Mouse (Mus musculus): ENCODE data around the gene Mfrp. TPM values are rescaled to one million over a fixed set of nuclear protein-coding genes. Genes with fewer than 3 reads are reported as not detected.

Gene Mfrp
- total RNA-seq, 2 experiments from 2014 or later: not detected

DNA sequence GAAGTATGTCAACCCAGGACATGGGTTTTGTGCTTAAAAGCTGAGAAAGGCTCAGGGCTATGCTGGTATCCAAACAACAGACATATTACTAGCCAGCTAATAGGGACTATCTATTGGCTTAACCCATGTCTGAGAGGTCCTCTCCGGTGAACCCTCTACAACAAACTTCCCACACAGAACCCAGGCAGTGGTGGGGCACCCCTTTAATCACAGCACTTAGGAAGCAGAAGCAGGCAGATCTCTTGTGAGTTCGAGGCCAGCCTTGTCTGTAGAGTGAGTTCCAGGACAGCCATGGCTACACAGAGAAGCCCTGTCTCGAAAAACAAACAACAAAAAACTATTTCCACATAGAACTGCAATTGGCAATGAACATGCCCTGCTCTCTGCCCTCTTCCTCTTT is 25.2 kb downstream of the Mfrp start:
- intact Hi-C loops (cut with DNase I): loop anchor here (5.0 kb wide), 1 partner anchor 261 kb away; no protein-coding TSS in a partner anchor
- DNase-seq: no peak

DNA sequence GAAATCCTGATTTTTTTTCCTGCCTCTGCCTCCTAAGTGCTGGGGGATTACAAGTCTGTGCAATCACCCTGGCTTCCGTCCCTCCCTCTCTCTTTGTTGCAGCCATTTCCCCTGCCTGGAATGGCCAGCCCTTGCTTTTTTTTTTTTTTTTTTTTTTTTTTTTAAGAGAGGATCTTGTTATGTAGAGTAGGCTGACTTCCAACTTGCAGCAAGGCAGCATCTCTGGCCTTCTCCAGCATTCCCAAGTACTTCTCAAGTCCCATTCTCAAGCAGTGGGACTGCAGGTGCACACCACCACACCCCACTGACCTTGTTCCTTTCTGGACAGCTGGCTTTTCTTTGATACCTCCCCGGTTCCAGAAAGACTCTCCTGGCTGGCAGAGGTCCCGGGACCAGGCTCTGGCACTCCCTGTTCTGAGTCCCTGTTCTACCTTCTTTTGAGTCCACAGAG is 25.8 kb downstream of the Mfrp start:
- intact Hi-C loops (cut with DNase I): loop anchor here (5.0 kb wide), 1 partner anchor 260 kb away; no protein-coding TSS in a partner anchor

DNA sequence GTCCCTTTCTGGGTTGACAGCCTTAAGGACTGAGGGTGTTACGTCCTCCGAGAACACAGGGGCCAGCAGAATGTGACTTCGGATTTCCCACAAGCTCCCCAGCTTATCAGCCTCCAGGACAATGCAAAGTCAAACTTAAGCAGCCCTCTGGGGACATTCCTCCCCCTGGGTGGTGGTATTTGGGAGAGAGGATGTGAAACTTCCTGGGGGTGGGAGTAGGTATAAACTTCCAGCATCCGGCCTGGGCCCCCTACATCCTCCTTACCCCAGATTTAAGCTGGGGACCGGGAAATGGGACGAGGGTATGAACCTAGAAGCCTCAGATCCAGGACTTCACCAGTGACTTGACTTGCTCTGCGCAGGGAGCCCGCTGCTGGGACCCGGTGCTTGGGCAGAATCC is 28.1 kb downstream of the Mfrp start:
- intact Hi-C loops (cut with DNase I): loop anchor here (5.0 to 10.0 kb wide), 3 partner anchors 43 to 258 kb away; partner anchors contain the start of gene Cbl
- no peak for DNase-seq

More for the DNA sequence above, 25.8 kb downstream of the Mfrp start:
- DNase-seq: peak in 1 of 2 experiments; percentile 23

DNA sequence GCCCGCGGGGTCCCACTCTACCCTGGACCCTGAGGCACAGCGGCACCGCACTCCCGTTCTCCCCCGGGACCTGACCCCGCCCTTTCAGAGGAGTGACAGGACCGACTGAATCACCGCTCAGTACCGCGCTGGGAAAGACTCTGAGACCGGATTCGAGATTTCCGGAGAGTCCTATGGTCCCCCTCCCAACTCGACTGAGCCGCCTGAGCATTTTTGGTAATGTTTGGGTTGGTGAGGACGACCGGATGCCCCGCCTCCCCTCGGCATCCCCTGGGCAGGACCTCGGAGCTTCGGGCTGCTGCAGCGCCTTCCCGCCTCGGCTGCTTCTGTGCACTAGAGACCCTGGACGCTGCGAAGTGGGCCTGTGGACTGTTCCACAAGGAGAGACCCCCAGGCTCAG is 28.5 kb downstream of the Mfrp start:
- intact Hi-C loops (cut with DNase I): loop anchor here (5.0 to 10.0 kb wide), 2 partner anchors 42 to 105 kb away; partner anchors contain the start of gene Cbl
- DNase-seq: peak; percentile 62 to 68

DNA sequence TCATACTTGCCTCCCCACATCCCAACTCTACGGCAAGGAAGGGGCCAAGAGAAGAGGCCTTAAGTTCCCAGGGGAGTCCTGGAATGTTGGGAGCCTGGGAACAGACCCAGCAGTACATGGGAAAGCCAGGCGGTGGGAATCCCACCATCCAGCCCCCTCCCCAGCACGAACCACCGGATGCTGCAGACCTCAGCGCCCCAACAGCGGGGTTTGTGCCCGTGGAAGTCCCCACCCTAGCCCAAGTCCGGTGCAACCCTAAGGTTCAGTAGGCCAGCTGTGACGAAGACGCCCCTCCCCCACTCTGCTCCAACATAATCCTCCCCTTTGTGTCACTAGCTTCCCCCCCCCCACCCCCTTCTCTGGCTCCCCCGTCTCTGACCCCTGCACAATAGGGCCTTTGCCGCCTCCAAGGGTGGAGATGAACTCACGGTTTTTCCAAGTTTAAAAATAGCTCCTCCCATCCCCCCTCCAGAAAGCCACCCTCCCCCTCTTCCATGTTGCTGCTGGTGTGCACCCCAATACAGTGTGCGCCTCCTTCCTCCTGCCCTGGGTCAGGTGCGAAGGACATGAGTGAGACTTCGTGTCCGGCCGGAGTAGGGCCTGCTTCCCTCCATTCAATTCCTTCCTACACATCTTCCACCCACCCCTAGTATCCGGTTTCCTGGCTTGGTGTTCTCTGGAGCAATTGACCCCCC is 29.2 kb downstream of the Mfrp start:
- peak; percentile 17 to 26 for DNase-seq
- intact Hi-C loops (cut with DNase I): loop anchor here (5.0 to 10.0 kb wide), 2 partner anchors 42 to 104 kb away; partner anchors contain the start of gene Cbl

DNA sequence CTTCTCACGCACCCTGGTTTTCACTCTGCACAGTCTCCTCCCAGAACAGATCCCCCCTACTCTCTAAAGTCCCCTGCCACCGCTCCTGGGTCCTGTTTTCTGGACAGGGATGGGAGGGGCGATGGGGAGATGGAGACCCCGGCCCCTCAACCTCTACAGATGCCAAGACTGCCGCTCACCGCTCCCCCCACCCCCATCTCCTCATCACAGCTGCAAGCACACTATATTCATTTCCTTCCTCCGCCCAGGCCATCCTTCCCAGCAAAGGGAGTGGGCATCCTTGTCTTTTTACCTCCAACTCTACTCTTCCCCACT is 29.7 kb downstream of the Mfrp start:
- intact Hi-C loops (cut with DNase I): loop anchor here (5.0 to 10.0 kb wide), 2 partner anchors 41 to 104 kb away; partner anchors contain the start of gene Cbl
- DNase-seq: no peak

DNA sequence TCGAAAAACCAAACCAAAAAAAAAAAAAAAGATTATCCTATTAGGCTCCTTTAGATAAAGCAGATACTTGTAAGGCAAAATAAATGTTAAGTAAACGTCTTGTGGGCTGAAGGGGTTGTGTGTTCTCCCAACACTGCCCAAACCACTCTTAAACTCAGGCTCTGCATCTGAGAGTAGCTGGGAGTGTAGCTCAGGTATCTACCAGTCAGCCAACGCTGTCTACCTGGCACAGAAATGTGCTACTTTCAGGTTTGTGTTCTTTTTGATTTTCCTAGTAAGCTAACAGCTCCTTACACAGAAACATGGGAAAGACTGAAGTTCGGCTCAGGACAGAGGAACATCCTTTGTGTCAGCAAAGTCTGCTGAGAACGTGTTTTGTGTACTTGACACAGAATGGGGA is 30.7 kb downstream of the Mfrp start:
- intact Hi-C loops (cut with DNase I): loop anchor here (5.0 to 10.0 kb wide), 2 partner anchors 40 to 103 kb away; partner anchors contain the start of gene Cbl
- DNase-seq: no peak

DNA sequence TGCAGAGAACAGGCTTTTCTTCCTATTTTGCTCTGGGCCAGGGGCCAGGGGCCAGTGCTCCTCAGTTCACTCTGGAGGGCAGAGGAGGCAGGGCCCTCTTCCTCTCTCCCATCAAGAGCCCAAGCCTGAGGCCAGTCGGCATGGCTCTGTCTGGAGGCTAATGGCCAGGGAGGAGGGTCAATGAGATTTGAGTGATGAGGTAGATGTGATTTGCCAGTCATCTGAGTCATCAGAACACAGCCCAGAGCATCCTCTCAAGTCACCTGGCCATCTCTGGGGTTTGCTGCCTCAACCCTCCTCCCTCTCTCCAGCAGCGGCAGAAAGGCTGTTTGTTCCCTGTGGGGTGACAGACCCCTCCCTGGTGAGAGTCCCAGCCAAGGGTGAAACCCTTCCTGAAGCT is 31.8 kb downstream of the Mfrp start:
- DNase-seq: no peak
- intact Hi-C loops (cut with DNase I): loop anchor here (5.0 to 10.0 kb wide), 2 partner anchors 39 to 102 kb away; partner anchors contain the start of gene Cbl

DNA sequence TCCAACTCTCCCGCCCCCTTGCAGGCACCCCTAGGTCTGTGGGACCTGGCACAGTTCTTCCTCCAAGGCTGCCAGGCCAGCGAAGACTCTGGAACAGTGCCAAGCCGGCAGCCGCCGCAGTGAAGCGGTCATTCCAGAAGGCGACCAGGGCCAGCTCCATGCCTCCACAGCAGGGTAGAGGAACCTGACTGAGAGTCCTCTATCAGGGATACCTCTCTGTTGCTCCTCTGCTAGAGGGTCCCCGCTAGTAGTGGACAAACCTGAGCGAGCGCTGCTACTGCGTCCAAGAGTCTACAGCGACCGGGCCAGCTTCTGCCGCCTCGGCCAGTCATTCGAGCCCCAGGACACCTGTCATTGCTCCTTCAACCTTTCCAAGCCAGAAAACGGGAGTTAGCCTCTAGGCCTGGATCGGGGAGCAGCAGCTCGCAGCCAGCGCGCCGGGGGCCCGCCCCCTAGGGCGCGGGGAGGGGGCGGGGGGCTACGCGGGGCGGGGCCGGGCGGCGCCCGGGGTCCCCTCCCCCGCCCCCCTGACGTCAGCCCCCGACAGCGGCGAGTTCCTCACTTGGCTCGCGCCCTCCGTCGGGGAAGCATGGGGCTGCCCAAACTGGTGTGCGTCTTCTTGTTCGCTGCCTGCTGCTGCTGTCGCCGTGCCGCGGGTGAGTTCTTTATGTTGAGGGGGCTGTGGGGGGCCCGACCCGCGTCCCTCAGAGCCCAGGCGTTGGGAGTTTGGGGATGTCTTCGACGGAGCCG is 32.7 kb downstream of the Mfrp start, which contains the start of gene Mcam:
Gene Mcam (plus strand): TSS at position 369 of the 750 bp plus-strand sequence.
- DNase-seq: peak; percentile 57 to 64
- intact Hi-C loops (cut with DNase I): loop anchor here (5.0 to 10.0 kb wide), 2 partner anchors 38 to 101 kb away; partner anchors contain the start of gene Cbl

DNA sequence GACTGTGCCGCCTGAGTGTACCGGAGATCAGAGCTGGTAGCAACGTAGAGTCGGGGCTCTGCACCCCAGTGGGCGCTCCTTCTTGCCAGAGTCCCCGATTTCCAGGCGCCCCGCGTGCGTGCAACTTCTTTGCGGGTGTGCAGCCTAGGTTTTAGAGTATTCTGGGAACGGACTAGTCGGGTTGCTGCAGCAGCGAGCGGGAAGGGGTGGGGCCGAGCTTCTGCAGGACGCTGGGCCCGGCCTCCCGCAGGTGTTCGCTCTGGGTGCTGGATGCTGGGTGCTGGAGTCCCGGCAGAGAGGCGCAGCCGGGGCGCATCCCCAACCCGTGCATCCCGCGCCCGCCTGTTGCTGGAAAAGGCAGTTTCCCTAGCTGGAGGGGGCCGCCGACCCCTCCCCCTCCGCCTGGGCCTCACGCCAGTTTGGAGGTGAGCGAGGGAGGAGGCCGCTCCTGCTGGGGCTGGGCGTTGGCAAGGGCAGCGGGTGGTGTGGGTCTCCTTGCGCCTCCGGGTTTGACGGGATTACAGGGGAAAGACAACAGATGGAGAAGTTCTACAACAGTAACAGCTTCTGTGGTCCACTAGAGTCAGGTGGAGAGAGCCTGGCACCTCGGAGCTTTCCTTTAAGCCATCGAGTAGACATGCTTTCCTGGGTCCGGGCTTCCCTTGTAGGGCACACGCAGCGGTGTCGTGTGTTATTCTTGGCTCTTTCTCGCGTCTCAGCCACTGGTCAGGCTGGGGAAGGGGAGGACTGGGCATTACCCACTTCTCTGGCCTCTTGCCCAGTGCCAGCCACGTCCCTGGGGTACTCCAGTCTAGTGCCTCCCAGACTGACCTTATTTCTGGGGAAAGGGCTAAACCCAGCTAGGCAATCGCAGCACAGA is 33.6 kb downstream of the Mfrp start:
- intact Hi-C loops (cut with DNase I): loop anchor here (5.0 to 10.0 kb wide), 2 partner anchors 37 to 100 kb away; partner anchors contain the start of gene Cbl
- peak in 1 of 2 experiments; percentile 50 for DNase-seq

DNA sequence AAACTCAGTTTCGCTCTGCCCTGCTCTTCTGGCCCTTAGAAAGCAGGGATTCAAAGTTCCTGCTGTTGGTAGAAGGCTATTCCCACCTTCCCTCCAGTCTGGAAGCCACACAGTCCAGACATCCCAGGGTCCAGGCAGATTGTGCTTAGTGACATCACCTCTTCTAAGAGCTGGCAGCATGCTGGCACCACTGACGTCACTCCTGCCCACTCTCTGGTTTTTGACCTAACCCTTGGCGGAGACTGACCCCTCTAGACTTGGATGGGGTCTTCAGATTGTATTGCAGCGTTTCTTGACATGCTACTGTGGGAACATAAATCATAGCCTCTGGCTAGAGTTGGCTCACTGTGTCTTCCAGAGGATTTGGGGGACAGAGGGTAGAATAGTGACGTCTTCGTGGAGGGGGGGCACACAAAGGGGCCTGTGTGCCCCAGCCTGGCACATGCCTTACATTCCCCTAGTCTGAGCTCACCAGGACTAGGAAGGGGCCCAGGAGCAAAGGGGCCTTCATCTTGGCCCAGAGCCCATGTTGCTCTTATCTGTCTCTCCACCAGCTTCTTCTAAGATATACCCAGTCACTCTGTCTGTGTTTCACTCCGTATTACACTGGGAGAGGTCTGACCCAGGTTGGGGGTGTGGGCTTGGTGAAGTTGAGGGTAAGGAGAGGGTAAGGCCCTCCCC is 34.3 kb downstream of the Mfrp start:
- intact Hi-C loops (cut with DNase I): loop anchor here (10.0 kb wide), 1 partner anchor 99 kb away; the partner anchor contains the start of gene Cbl
- no peak for DNase-seq

DNA sequence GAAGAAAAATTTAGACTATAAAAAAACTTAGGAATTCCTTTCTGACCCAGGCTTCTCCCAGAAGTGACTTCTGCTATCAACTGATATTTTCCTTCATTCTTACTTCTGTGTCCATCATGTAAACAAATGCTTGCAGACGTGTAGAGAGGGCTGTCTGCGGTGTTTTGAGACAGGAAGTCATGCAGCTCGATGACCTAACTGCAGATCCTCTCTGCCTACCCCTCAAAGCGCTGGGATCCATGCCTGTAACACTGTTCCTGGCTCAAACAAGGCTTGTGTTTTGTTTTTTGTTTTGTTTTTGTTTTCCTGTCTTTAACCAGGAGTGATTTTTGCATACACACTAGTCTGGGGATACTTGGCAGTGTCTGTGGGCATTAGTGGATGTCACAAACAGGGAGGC is 36.3 kb downstream of the Mfrp start:
- DNase-seq: no peak
- intact Hi-C loops (cut with DNase I): loop anchor here (10.0 kb wide), 1 partner anchor 97 kb away; the partner anchor contains the start of gene Cbl

DNA sequence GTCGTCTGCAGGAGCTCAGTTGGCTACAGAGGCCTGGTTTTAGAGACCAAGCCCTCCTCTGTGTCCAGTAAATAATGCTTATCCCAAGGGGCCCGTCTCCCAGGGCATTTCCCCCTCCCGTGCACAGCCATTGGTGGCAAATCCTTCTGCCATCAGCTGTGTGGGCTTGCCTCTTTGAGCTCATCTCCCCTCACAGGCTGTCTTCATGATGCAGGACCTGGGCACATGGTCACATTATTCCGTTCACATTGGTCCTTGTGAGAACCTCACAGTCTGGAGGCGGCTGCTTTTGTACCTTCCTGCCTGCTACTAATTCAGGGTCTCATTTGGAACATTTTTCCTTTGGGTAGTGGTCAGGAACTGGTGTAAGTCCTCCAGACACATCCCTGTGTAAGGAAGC is 40.4 kb downstream of the Mfrp start:
- DNase-seq: no peak
- intact Hi-C loops (cut with DNase I): no loop called here

DNA sequence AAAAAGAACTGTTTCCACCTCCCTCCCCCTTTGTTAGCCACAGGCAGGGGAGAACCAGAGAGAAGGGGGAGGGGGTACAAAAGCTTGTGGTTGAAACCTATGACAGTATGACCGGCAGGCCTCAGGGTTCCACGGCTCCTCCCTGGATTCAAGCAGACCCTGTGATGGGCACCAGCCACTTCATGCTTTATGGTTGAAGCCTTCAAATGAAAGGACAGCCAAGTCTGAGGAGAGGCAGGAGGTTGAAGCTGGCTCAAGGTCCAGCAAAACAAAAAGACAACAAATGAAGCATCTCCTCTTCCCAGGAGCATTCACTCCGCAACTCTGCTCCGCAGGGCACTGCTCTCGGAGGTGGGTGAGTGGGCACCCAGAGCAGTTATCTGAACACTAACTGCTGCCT is 41.9 kb downstream of the Mfrp start:
- intact Hi-C loops (cut with DNase I): no loop called here
- no peak for DNase-seq

DNA sequence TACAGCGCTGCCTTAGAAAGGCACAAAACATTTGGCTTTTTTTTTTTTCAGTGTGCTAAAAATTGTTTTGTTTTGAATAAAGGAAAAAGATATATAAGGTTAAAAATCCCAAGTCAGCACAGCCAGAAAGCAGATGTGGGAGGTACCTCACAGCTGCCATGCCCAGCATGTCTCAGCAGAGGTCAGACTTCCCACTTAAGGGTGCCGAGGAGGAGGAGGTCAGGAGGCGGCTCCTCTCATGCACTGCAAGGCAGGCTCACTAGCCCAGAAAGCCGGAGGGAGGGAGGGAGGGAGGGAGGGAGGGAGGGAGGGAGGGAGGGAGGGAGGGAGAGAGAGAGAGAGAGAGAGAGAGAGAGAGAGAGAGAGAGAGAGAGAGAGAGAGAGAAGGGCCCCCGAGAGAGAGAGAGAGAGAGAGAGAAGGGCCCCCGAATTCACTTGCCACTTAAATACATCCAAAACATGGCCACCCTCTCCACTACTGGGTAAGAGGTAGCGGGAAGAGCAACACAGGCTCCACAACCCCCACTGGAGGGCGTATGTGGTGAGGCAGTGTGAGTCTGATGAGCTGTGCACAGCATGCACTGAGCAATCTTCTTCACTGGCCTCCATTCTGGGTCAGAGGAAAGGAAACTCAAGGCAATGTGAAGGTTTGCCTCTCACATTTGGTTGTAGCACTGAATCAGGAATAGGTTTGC is 42.6 kb downstream of the Mfrp start:
- intact Hi-C loops (cut with DNase I): no loop called here
- no peak for DNase-seq

DNA sequence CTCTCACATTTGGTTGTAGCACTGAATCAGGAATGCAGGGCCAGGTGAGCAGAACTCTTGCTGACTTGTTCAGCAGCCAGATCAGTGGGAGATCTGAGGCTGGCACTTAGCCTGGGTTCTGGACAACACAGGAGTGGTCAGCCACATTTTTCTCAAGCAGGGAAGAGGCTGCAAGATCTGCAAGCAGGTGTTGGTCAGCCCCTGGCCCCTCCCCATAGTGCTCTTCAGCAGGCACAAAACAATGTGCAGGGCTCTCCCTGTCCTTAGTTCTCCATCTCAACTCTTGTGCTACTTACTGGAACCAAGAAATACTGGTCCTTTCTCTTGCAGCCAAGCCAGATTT is 43.2 kb downstream of the Mfrp start:
- DNase-seq: no peak
- intact Hi-C loops (cut with DNase I): no loop called here

DNA sequence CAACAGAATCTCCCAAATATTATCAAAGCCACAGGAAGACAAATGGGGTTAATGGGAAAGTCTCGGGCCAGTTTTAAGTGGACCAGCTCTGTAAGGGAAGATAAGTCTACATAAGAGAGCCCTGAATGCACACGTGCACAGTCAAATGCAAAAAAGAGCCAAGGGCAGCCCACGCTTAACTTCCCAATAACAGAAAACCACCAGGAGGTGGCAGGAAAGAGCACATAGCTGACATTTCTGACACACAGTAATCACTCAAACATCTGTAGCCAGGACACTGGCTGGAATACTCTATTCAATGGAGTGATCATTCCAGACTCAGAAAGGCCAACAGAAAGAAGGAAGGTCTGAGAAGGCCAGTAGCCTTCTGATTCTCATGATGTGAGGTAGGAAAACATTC is 45.8 kb downstream of the Mfrp start:
- intact Hi-C loops (cut with DNase I): no loop called here
- no peak for DNase-seq
